In the genomic region with DNA sequence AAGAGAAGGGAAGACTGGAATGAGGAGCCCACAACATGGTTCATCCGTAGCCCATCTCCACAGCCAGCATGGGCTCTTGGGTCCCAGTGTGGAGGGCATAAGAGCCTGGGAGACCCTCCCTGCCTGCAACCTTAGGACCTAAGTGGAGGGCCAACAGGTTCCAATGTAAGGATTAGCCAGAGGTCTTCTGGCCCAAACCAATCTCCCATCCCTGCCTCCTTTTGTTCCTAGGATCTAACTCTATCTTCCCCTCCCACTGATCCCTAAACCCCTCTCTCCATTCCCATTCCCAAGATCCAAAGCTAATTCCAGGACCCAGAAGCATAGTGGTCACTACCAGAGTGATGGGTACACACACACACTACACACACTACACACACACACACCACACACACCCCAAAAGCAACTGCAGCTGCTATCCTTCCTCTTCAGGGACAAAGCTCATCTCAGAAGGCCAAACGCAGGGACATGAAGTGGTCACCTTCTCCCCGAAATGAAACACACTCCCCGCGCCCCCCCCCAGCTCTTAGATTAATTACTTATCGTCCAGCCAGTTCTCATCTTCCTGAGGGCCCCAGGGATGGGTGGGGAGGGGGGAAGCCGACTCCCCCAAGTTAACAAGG, we compare ENCODE assay signal across 8 mouse cellular contexts. TPM values are rescaled to one million over a fixed set of nuclear protein-coding genes. Genes with fewer than 3 reads are reported as not detected.
DNase-seq lines count a peak whose midpoint lies in the region; ATAC-seq and TF ChIP-seq lines count a peak whose summit lies in the region.

No protein-coding gene starts in this region.

- H3K27ac ChIP-seq in testis, adult 2 months (ENCODE audit: control insufficient read depth, insufficient read depth, low read depth, low read length), result no peak overlapping the region
- H3K27ac ChIP-seq in limb, embryonic 15.5 days, result no peak overlapping the region
- peak overlapping the region; percentile 3; the same call in 1 of the 2 replicates for H3K27ac ChIP-seq in stomach, postnatal 0 days (replicated peaks)

- no peaks in the 10 kb centered on the region for H3K9me3 ChIP-seq in erythroblast, embryonic 14.5 days (ENCODE audit: control insufficient read depth, low read length)
- no peaks in the 10 kb centered on the region for H3K9me3 ChIP-seq in limb, embryonic 15.5 days
- H3K9me3 ChIP-seq in stomach, postnatal 0 days (ENCODE audit: control insufficient read depth, low read length), result no peaks in the 10 kb centered on the region

- peaks cover 80% of the 10 kb centered on the region for H3K27me3 ChIP-seq in erythroblast, embryonic 14.5 days (ENCODE audit: control insufficient read depth)
- H3K27me3 ChIP-seq in testis, adult 2 months (ENCODE audit: control insufficient read depth, insufficient read depth, low read length), result no peaks in the 10 kb centered on the region
- no peaks in the 10 kb centered on the region for H3K27me3 ChIP-seq in limb, embryonic 15.5 days
- no peaks in the 10 kb centered on the region for H3K27me3 ChIP-seq in stomach, postnatal 0 days (ENCODE audit: control insufficient read depth, insufficient read depth, low read length)

- ATAC-seq in erythroblast, adult 5-6 weeks (replicated peaks; ENCODE audit: low FRiP score, poor library complexity, severe bottlenecking), result no peak
- ATAC-seq in limb, embryonic 15.5 days (ENCODE audit: insufficient number of reproducible peaks, low FRiP score, low TSS enrichment, low read depth), result no peak
- ATAC-seq in stomach, postnatal 0 days (ENCODE audit: low FRiP score, low TSS enrichment), result no peak

- TF ChIP-seq EP300 in stomach, postnatal 0 days (optimal IDR thresholded peaks at IDR 0.05), result no peak

- peaks cover 46% of the 10 kb centered on the region for H3K4me1 ChIP-seq in erythroblast, embryonic 14.5 days (ENCODE audit: control insufficient read depth)
- peaks cover 10% of the 10 kb centered on the region for H3K4me1 ChIP-seq in testis, adult 2 months (ENCODE audit: control insufficient read depth, insufficient read depth, low read length)
- peaks cover 56% of the 10 kb centered on the region for H3K4me1 ChIP-seq in limb, embryonic 15.5 days
- H3K4me1 ChIP-seq in stomach, postnatal 0 days (replicated peaks; ENCODE audit: control insufficient read depth, insufficient read depth), result peaks cover 16% of the 10 kb centered on the region

- TF ChIP-seq POLR2A in testis, adult 2 months (IDR thresholded peaks at IDR 0.05; ENCODE audit: control insufficient read depth, low read depth, low read length), result no peak

- WGBS in limb, embryonic 15.5 days, result 25% methylated on average over 7 of the region's 7 CpGs
- WGBS in stomach, postnatal 0 days, result 15% methylated on average over 7 of the region's 7 CpGs

- peak overlapping the region; percentile 75 for H3K4me2 ChIP-seq in limb, embryonic 15.5 days
- H3K4me2 ChIP-seq in stomach, postnatal 0 days (replicated peaks; ENCODE audit: low read depth), result peak overlapping the region; percentile 86

- H3K36me3 ChIP-seq in erythroblast, embryonic 14.5 days (ENCODE audit: control insufficient read depth), result no peaks in the 10 kb centered on the region
- H3K36me3 ChIP-seq in testis, adult 2 months (ENCODE audit: control insufficient read depth, insufficient read depth, low read length), result no peaks in the 10 kb centered on the region
- H3K36me3 ChIP-seq in limb, embryonic 15.5 days, result no peaks in the 10 kb centered on the region
- no peaks in the 10 kb centered on the region for H3K36me3 ChIP-seq in stomach, postnatal 0 days (ENCODE audit: control insufficient read depth, insufficient read depth, low read length)

- no peak for TF ChIP-seq CTCF in testis, adult 2 months (IDR thresholded peaks at IDR 0.05; ENCODE audit: control insufficient read depth, insufficient read depth, insufficient replicate concordance, low read depth, low read length)
- no peak for TF ChIP-seq CTCF in stomach, postnatal 0 days (IDR thresholded peaks at IDR 0.05; ENCODE audit: low read depth)

- peak overlapping the region; percentile 81 for H3K4me3 ChIP-seq in erythroblast, embryonic 14.5 days (replicated peaks)
- peak overlapping the region; percentile 83 for H3K4me3 ChIP-seq in testis, adult 2 months (ENCODE audit: control insufficient read depth, low read depth, low read length)
- H3K4me3 ChIP-seq in limb, embryonic 15.5 days, result peak overlapping the region; percentile 84
- H3K4me3 ChIP-seq in stomach, postnatal 0 days (ENCODE audit: low read depth, low read length), result peak overlapping the region; percentile 93

- peak overlapping the region; percentile 86 for H3K9ac ChIP-seq in limb, embryonic 15.5 days
- peak overlapping the region; percentile 95 for H3K9ac ChIP-seq in stomach, postnatal 0 days (ENCODE audit: low read length)

- DNase-seq in testis, postnatal 10 days (ENCODE audit: low spot score), result no peak
- no peak for DNase-seq in stomach, postnatal 0 days (ENCODE audit: low spot score)
- no peak for DNase-seq in frontal cortex, postnatal 10 days (ENCODE audit: low spot score in 2 of 2)
- DNase-seq in frontal cortex, postnatal 25 days (ENCODE audit: low spot score in 2 of 2), result no peak

RNA-seq across cellular contexts. Expression of a gene that starts 1.2 kb away (rescaled TPM):
- 4.3 and 6.3 TPM in 2 replicates for polyA plus RNA-seq in erythroblast, embryonic 14.5 days (2012)
- total RNA-seq in erythroblast, adult 5-6 weeks (2015; ENCODE audit: low replicate concordance), result 3.7 and 10.2 TPM in 2 replicates
- 13.3 and 17.3 TPM in 2 replicates for total RNA-seq in erythroblast, adult 5-6 weeks (2017; ENCODE audit: low replicate concordance)
- polyA plus RNA-seq in testis, adult 2 months (2012; rRNA removed), result 68.9 and 84.1 TPM in 2 replicates
- 94.1 and 96.7 TPM in 2 replicates for polyA plus RNA-seq in limb, embryonic 15.5 days (2015; fragmentation: Nextera tagmentation; extraction: Ambion mirVana)
- 33.8 and 43.3 TPM in 2 replicates for polyA plus RNA-seq in stomach, postnatal 0 days (2015; fragmentation: Nextera tagmentation; extraction: Ambion mirVana)

RNA-seq across cellular contexts. Expression of a gene that starts 19.9 kb away (rescaled TPM):
- 0.50 and 1.6 TPM in 2 replicates for polyA plus RNA-seq in erythroblast, embryonic 14.5 days (2012)
- total RNA-seq in erythroblast, adult 5-6 weeks (2015; ENCODE audit: low replicate concordance), result 3.8 and 5.0 TPM in 2 replicates
- total RNA-seq in erythroblast, adult 5-6 weeks (2017; ENCODE audit: low replicate concordance), result 4.1 and 7.2 TPM in 2 replicates
- 31.8 and 48.5 TPM in 2 replicates for polyA plus RNA-seq in testis, adult 2 months (2012; rRNA removed)
- 13.0 and 13.8 TPM in 2 replicates for polyA plus RNA-seq in limb, embryonic 15.5 days (2015; fragmentation: Nextera tagmentation; extraction: Ambion mirVana)
- 2.2 and 2.7 TPM in 2 replicates for polyA plus RNA-seq in stomach, postnatal 0 days (2015; fragmentation: Nextera tagmentation; extraction: Ambion mirVana)

RNA-seq across cellular contexts. Expression of a gene that starts 39.3 kb away (rescaled TPM):
- polyA plus RNA-seq in erythroblast, embryonic 14.5 days (2012), result 0.30 and 0.50 TPM in 2 replicates
- 16.3 and 21.7 TPM in 2 replicates for total RNA-seq in erythroblast, adult 5-6 weeks (2015; ENCODE audit: low replicate concordance)
- 4.7 and 9.8 TPM in 2 replicates for total RNA-seq in erythroblast, adult 5-6 weeks (2017; ENCODE audit: low replicate concordance)
- polyA plus RNA-seq in testis, adult 2 months (2012; rRNA removed), result 416 and 434 TPM in 2 replicates
- polyA plus RNA-seq in limb, embryonic 15.5 days (2015; fragmentation: Nextera tagmentation; extraction: Ambion mirVana), result 25.1 and 27.6 TPM in 2 replicates
- polyA plus RNA-seq in stomach, postnatal 0 days (2015; fragmentation: Nextera tagmentation; extraction: Ambion mirVana), result 19.2 and 19.4 TPM in 2 replicates

RNA-seq across cellular contexts. Expression of a gene that starts 39.8 kb away (rescaled TPM):
- 0.01 and 0.02 TPM in 2 replicates for polyA plus RNA-seq in erythroblast, embryonic 14.5 days (2012)
- total RNA-seq in erythroblast, adult 5-6 weeks (2015; ENCODE audit: low replicate concordance), result not detected in 2 replicates
- total RNA-seq in erythroblast, adult 5-6 weeks (2017; ENCODE audit: low replicate concordance), result not detected in 2 replicates
- polyA plus RNA-seq in testis, adult 2 months (2012; rRNA removed), result 0.10 and 0.11 TPM in 2 replicates
- 0.20 and 0.24 TPM in 2 replicates for polyA plus RNA-seq in limb, embryonic 15.5 days (2015; fragmentation: Nextera tagmentation; extraction: Ambion mirVana)
- polyA plus RNA-seq in stomach, postnatal 0 days (2015; fragmentation: Nextera tagmentation; extraction: Ambion mirVana), result 0.04 TPM in 1 of 2 replicates, not detected in the other

RNA-seq across cellular contexts. Expression of a gene that starts 43.7 kb away (rescaled TPM):
- 8.9 TPM in 2 replicates for polyA plus RNA-seq in erythroblast, embryonic 14.5 days (2012)
- total RNA-seq in erythroblast, adult 5-6 weeks (2015; ENCODE audit: low replicate concordance), result 48.3 and 48.8 TPM in 2 replicates
- 22.7 and 28.8 TPM in 2 replicates for total RNA-seq in erythroblast, adult 5-6 weeks (2017; ENCODE audit: low replicate concordance)
- polyA plus RNA-seq in testis, adult 2 months (2012; rRNA removed), result 41.5 and 41.8 TPM in 2 replicates
- polyA plus RNA-seq in limb, embryonic 15.5 days (2015; fragmentation: Nextera tagmentation; extraction: Ambion mirVana), result 119 and 130 TPM in 2 replicates
- polyA plus RNA-seq in stomach, postnatal 0 days (2015; fragmentation: Nextera tagmentation; extraction: Ambion mirVana), result 70.0 and 99.4 TPM in 2 replicates

Comparison
In these comparisons a context has a peak if more than half of its experiments do, and no peak if none do; other contexts are left out.
1. RNA of a gene that starts 39.3 kb away (polyA plus RNA-seq): 416 to 434 TPM in testis, adult 2 months; 25.1 to 27.6 TPM in limb, embryonic 15.5 days, 19.2 to 19.4 TPM in stomach, postnatal 0 days and 0.30 to 0.50 TPM in erythroblast, embryonic 14.5 days; every median in the first group is over 10 times any median in the second.
2. Peak in every context shown above with its lines, with median percentiles within 50 percentile points of each other: H3K4me3 ChIP-seq.